Mouse (Mus musculus) kidney, embryonic 16.5 days (tissue): ENCODE results near the gene Nup98. TPM values are rescaled to one million over a fixed set of nuclear protein-coding genes. Genes with fewer than 3 reads are reported as not detected.

Source experiments
- ATAC-seq: fragments of 200-750 bp; cut with Nextera tagmentation; 2 replicates; pipeline ENCODE4 v1.8.0; 2017; ENCODE audit warnings: moderate TSS enrichment; ENCODE audit not compliant: low FRiP score, low TSS enrichment
- H3K27ac ChIP-seq: fragments of 300-500 bp; sonication (generic); 2 replicates; pipeline ENCODE4 v1.5.1; 2014; ENCODE audit warnings: low read length
- H3K27me3 ChIP-seq: fragments of 300-500 bp; sonication (generic); 2 replicates; pipeline ENCODE4 v1.6.1; 2014; ENCODE audit warnings: low read length, control low read depth, mixed read lengths; ENCODE audit not compliant: insufficient read depth
- H3K36me3 ChIP-seq: fragments of 300-500 bp; sonication (generic); 2 replicates; pipeline ENCODE4 v1.6.1; 2014; ENCODE audit warnings: low read length, control low read depth, mixed read lengths; ENCODE audit not compliant: insufficient read depth
- H3K4me1 ChIP-seq: fragments of 300-500 bp; sonication (generic); 2 replicates; pipeline ENCODE4 v1.6.1; 2014; ENCODE audit warnings: low read length, control low read depth, mixed read lengths; ENCODE audit not compliant: insufficient read depth
- H3K4me2 ChIP-seq: fragments of 300-500 bp; sonication (generic); replicated peaks from 2 replicates; pipeline ENCODE4 v1.6.1; 2014; ENCODE audit warnings: low read depth, low read length
- H3K4me3 ChIP-seq: fragments of 300-500 bp; sonication (generic); 2 replicates; pipeline ENCODE4 v1.5.1; 2014; ENCODE audit warnings: mild to moderate bottlenecking, low read length
- H3K9ac ChIP-seq: fragments of 300-500 bp; sonication (generic); replicated peaks from 2 replicates; pipeline ENCODE4 v1.6.1; 2014; ENCODE audit warnings: low read length
- H3K9me3 ChIP-seq: fragments of 300-500 bp; sonication (generic); 2 replicates; pipeline ENCODE4 v1.6.1; 2016; ENCODE audit warnings: low read length, control low read depth
- WGBS: fragments of 180-500 bp; shearing (Covaris S2); extraction: QIAGEN DNeasy Blood & Tissue Kit; methylation state at CpG from one replicate; pipeline ENCODE4 v1.1.7; 2014; 5-methylcytosine and 5-hydroxymethylcytosine counted together
- polyA plus RNA-seq: library from polyadenylated mRNA; unstranded; fragments of >200 nt; fragmentation: Nextera tagmentation; extraction: Ambion mirVana; gene quantifications from 2 replicates; pipeline ENCODE4 v1.2.1, GENCODE M21; 2015

Gene Nup98
- polyA plus RNA-seq, 1 experiment from 2014 or later = 36.4 TPM

- Histone ChIP-seq H3K36me3 (peaks cover 52% of the 10 kb centered on the region), H3K27ac (no peak overlapping the region)
- 88% methylated on average over 26 of the region's 26 CpGs for WGBS
Measured at GRCm38 (mm10) chr7:102084041-102084696, 125.8 kb downstream of the Nup98 start.

GRCm38 (mm10) chr7:102082816-102083215 lies 127.2 kb downstream of the Nup98 start, which contains the start of gene Trpc2:
Trpc2 (plus strand) TSS chr7:102083116.
- H3K27ac ChIP-seq = no peak within 1 kb of the TSS
- ATAC-seq = no peak
- H3K27me3 ChIP-seq = no peaks in the 10 kb centered on the region
- H3K9me3 ChIP-seq = no peaks in the 10 kb centered on the region
- no peaks in the 10 kb centered on the region for H3K4me1 ChIP-seq
- H3K4me3 ChIP-seq = no peak within 1 kb of the TSS
- no peak within 1 kb of the TSS for H3K4me2 ChIP-seq
- peaks cover 53% of the 10 kb centered on the region for H3K36me3 ChIP-seq
- no peak within 1 kb of the TSS for H3K9ac ChIP-seq
- 90% methylated on average over 5 of the region's 5 CpGs for WGBS

More at GRCm38 (mm10) chr7:102084041-102084696, 125.8 kb downstream of the Nup98 start:
- H3K27me3 ChIP-seq = no peaks in the 10 kb centered on the region
- no peak for ATAC-seq
- H3K9me3 ChIP-seq = no peaks in the 10 kb centered on the region
- no peak overlapping the region for H3K4me3 ChIP-seq
- no peaks in the 10 kb centered on the region for H3K4me1 ChIP-seq
- no peak overlapping the region for H3K9ac ChIP-seq
- H3K4me2 ChIP-seq = no peak overlapping the region

- no peaks in the 10 kb centered on the region for H3K9me3 ChIP-seq
- H3K4me3 ChIP-seq = no peak overlapping the region
- peaks cover 63% of the 10 kb centered on the region for H3K36me3 ChIP-seq
- H3K9ac ChIP-seq = no peak overlapping the region
- H3K4me1 ChIP-seq = no peaks in the 10 kb centered on the region
- no peaks in the 10 kb centered on the region for H3K27me3 ChIP-seq
- no peak for ATAC-seq
- H3K27ac ChIP-seq = no peak overlapping the region
- no peak overlapping the region for H3K4me2 ChIP-seq
- WGBS = 95% methylated on average over 5 of the region's 5 CpGs
Measured at GRCm38 (mm10) chr7:102081784-102082183, 128.2 kb downstream of the Nup98 start.

GRCm38 (mm10) chr7:102080311-102080710 lies 129.7 kb downstream of the Nup98 start:
- Histone ChIP-seq H3K4me2 (no peak overlapping the region), H3K9ac (no peak overlapping the region), H3K9me3 (no peaks in the 10 kb centered on the region), H3K4me3 (no peak overlapping the region), H3K4me1 (no peaks in the 10 kb centered on the region), H3K27me3 (no peaks in the 10 kb centered on the region), H3K36me3 (peaks cover 72% of the 10 kb centered on the region), H3K27ac (no peak overlapping the region)
- WGBS = 85% methylated on average over 8 of the region's 8 CpGs
- ATAC-seq = no peak

- no peaks in the 10 kb centered on the region for H3K9me3 ChIP-seq
- no peaks in the 10 kb centered on the region for H3K4me1 ChIP-seq
- H3K4me2 ChIP-seq = no peak overlapping the region
- H3K36me3 ChIP-seq = peaks cover 75% of the 10 kb centered on the region
- H3K9ac ChIP-seq = no peak overlapping the region
- 76% methylated on average over 7 of the region's 7 CpGs for WGBS
- H3K27ac ChIP-seq = no peak overlapping the region
- no peak overlapping the region for H3K4me3 ChIP-seq
- no peak for ATAC-seq
- H3K27me3 ChIP-seq = no peaks in the 10 kb centered on the region
Measured at GRCm38 (mm10) chr7:102078517-102078916, 131.5 kb downstream of the Nup98 start.

GRCm38 (mm10) chr7:102076714-102077296 lies 133.2 kb downstream of the Nup98 start:
- Histone ChIP-seq H3K9ac (no peak overlapping the region), H3K27ac (no peak overlapping the region), H3K27me3 (no peaks in the 10 kb centered on the region), H3K9me3 (no peaks in the 10 kb centered on the region), H3K36me3 (peaks cover 68% of the 10 kb centered on the region), H3K4me2 (no peak overlapping the region), H3K4me3 (no peak overlapping the region), H3K4me1 (no peaks in the 10 kb centered on the region)
- WGBS = 84% methylated on average over 7 of the region's 7 CpGs
- ATAC-seq = 0 out of 2 replicates have a peak, but pooled peaks have one; percentile 35

Other genes starting within 250 kb of the Nup98 start
- gene Il18bp, start 191.5 kb downstream of the Nup98 start, polyA plus RNA-seq = 3.0 and 3.3 TPM in 2 replicates
- 32.7 and 34.1 TPM in 2 replicates for gene Rnf121, start 144.7 kb downstream of the Nup98 start, polyA plus RNA-seq
- gene Xndc1, start 144.7 kb downstream of the Nup98 start, polyA plus RNA-seq = 34.4 and 37.5 TPM in 2 replicates
- gene Xntrpc, start 144.5 kb downstream of the Nup98 start, polyA plus RNA-seq = 0.99 and 1.4 TPM in 2 replicates
- 0.09 TPM in 1 of 2 replicates, not detected in the other for gene Trpc2, start 127.1 kb downstream of the Nup98 start, polyA plus RNA-seq
- 1.0 and 1.2 TPM in 2 replicates for gene Art1, start 108.4 kb downstream of the Nup98 start, polyA plus RNA-seq
- 2.2 and 2.4 TPM in 2 replicates for gene Art5, start 100.7 kb downstream of the Nup98 start, polyA plus RNA-seq
- not detected in 2 replicates for gene Chrna10, start 93.3 kb downstream of the Nup98 start, polyA plus RNA-seq
- 82.9 and 84.7 TPM in 2 replicates for gene Pgap2, start within 50 bp of the Nup98 start, polyA plus RNA-seq
- 61.2 and 64.9 TPM in 2 replicates for gene Rhog, start 45.9 kb upstream of the Nup98 start, polyA plus RNA-seq
- 14.8 and 17.0 TPM in 2 replicates for gene Stim1, start 57.6 kb upstream of the Nup98 start, polyA plus RNA-seq
- 169 and 181 TPM in 2 replicates for gene Rrm1, start 231.5 kb upstream of the Nup98 start, polyA plus RNA-seq